Mouse (Mus musculus): ENCODE measurements around the gene Trim27.

DNA sequence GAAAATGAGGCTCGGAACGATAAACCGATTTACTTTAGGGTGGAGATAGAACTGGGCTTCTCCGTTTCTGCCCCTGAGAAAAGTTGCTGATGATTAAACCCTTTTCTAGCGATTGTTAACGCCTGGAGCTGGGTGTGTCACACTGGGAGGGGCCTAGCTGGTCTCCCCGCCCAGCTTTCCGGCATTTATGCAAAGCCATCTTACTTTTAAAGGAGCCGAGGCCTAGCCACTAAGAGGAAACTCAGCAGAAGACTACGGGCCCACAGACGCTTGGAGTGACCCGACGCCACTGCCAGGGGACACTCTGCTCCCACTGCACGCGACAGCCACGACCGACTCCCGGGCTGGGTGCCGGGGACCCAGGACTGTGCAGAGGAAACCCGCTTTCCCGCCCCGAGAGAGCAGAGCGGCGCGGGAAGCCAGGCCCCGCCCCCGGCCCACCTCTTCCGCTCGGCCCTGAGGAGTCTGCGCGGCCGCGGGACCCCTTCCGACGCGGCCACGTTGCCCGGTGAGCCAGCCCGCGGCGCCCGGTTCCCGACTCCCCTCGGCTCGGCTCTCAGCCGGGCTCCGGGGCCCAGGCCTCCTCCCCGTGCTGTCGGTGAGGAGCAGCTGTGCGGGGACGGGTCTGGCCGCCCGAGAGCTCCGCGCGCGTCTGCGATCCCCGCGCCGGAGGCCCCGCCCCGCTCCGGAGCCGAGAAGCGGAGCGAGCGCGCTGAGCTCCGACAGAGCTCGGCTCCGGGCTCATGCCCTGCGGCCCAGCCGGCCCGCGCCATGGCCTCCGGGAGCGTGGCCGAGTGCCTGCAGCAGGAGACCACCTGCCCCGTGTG, 692 bp downstream of the Trim27 start:
- TF ChIP-seq CTCF (IDR thresholded peaks at IDR 0.05) (no peak), EP300 (IDR thresholded peaks at IDR 0.05) (no peak)
